Mouse (Mus musculus) inflammation-experienced regulatory T-cells, adult 16 weeks (primary cell): ENCODE results near the gene Specc1. TPM values are rescaled to one million over a fixed set of nuclear protein-coding genes. Genes with fewer than 3 reads are reported as not detected.

Experiments
- polyA plus RNA-seq: library from polyadenylated mRNA; unstranded; fragments of 100-300 nt; shearing (Covaris generic); gene quantifications from one replicate; pipeline ENCODE4 v1.2.1, GENCODE M21; 2017

Gene Specc1
- 4.2 TPM for polyA plus RNA-seq

DNA sequence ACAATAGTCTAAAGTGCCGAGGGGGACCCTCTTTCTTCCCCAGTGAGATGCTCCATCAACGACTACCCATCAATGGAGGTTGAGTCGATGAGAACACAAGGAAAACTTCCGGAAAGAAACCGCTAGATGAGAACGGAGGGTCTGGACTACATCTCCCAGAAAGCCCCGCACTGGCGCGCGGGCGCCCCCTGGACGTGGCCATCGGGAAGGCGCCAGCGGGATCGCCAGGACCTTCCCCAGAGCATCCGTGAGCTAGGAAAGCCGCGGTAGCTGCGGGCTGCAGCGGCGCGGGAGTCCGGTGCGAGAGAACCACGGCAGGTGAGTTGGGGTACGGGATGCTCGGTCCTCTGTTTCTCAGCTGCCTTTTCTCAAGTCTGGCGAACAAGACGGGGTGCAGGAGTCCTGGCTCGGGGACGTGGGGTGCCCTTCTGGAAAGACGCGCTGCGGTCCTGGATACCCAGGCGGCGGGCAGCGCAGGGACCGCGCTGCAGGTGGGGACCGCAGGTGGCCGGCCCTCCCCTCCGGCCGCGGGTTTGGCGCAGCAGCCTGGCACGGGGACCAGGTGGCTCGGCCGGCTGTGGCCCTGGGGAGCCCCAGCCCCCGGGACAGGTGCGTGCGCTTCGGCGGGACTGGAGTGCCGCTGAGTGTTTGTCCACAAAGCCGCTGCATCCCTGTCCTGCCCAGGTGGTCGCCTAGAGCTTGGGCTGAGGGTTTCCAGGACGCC lies at the start of gene Specc1:
TSS of gene Specc1 (plus strand) at position 192 of the 724 bp plus-strand sequence.

DNA sequence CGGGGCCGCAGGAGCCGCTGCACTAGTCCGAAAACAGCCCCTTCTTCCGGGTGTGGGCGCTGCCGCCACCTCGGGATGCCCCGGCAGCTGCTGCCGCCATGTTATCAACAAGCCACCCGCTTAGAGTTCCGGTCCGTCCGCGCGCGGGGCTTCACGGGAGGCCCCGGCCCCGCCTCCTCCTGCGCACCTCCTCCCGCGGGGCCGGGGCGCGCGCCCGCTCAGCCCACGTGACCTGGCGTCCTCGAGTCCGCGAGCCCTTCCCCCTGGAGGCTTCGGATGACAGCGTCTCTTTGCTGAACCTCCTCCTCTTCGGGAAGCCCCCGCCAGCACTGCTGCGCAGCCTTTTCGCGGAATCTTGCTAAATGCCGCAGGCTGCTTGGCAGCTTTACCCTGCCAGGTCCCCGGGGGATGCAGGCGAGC lies 26.5 kb upstream of the Specc1 start, which contains the start of gene Akap10:
TSS of gene Akap10 (minus strand) at position 155 of the 420 bp plus-strand sequence.

DNA sequence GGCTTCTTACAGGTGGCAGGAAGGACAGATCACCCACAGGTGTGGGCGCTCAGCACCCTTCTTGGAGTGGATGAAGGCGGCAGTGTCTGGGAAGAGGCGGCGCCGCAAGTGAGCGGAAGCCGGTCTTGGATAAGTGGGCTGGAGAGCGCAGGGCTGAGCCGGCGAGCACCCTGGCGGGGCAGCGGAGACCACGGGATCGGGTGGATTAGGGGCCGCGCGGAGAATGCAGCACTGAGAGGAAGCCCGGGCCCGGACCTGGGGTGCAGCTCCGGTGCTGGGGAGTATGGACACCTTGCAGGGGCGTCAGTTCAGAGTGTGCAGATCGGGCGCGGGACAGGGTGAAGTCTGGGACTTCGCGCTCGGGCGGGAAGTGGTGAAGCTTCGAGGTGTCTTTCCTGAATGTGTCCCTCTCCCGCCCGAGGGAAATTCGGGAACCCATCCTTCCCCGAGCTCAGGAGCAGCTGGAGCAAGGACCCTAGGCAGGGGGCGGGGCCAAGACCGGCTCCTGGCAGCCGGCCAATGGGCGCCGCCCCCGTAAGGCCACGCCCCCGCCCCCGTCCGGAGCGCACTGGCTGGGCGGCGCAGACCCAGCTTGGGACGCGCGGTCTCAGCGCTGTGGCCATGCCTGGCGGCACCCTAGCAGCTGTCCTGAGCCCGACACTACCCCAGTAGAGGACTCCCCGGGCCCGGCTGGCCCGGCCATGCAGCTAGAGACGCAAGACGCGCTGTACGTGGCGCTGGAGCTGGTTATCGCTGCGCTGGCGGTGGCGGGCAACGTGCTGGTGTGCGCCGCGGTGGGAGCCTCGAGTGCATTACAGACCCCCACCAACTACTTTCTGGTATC lies 292.1 kb downstream of the Specc1 start, which contains the start of gene Adora2b:
TSS of gene Adora2b (plus strand) at position 584 of the 844 bp plus-strand sequence.

Other genes starting within 250 kb of the Specc1 start
- 0.18 TPM for gene Slc5a10, start 235.9 kb upstream of the Specc1 start, polyA plus RNA-seq
- 33.7 TPM for gene Prpsap2, start 194.7 kb upstream of the Specc1 start, polyA plus RNA-seq
- 3.6 TPM for gene Ulk2, start 101.7 kb upstream of the Specc1 start, polyA plus RNA-seq
- 61.9 TPM for gene Akap10, start 26.5 kb upstream of the Specc1 start, polyA plus RNA-seq